Mouse (Mus musculus) large intestine, adult 2 months (tissue): ENCODE measurements around the gene Larp1. TPM values are rescaled to one million over a fixed set of nuclear protein-coding genes. Genes with fewer than 3 reads are reported as not detected.
"Not testable (repeated sequence)": the region's sequence is repeated elsewhere in the genome, so short reads cannot be mapped to it uniquely, and the experiment has no call there.

Source experiments
- DNase-seq: peaks from one replicate; pipeline ENCODE4 v3.0.0-alpha.2; 2012; ENCODE audit warnings: low read depth, low spot score
- WGBS: fragments of 180-500 bp; shearing (Covaris S2); methylation state at CpG from one replicate; pipeline ENCODE4 v1.1.7; 2018; 5-methylcytosine and 5-hydroxymethylcytosine counted together
- polyA plus RNA-seq: library from polyadenylated mRNA; depleted of rRNA; stranded (reverse); fragments of >200 nt; gene quantifications from 2 replicates; pipeline ENCODE4 v1.2.3, GENCODE M21; 2012; rRNA removed

The Larp1 gene
- polyA plus RNA-seq, 1 experiment = 34.5 TPM

DNA sequence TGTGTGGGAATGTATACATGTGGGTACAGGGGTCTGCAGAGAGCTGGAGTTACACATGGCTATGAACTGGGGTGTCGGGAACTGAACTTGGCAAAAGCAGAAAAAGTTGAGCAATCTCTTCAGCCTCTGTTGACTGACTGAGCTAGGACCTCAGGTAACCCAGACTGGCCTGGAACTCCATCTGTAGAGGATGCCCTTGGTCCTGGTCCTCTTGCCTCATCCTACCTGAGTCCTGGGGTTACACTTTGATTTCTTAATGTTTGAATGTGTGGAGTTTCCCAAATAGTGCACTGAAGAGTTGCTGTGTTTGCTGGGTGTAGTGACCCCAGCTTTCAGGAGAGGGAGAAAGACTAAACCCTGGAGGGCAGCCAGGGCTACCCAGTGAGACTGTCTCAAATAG lies 86.7 kb downstream of the Larp1 start:
- 39% methylated on average over 1 of the region's 1 CpGs for WGBS
- no peak for DNase-seq

DNA sequence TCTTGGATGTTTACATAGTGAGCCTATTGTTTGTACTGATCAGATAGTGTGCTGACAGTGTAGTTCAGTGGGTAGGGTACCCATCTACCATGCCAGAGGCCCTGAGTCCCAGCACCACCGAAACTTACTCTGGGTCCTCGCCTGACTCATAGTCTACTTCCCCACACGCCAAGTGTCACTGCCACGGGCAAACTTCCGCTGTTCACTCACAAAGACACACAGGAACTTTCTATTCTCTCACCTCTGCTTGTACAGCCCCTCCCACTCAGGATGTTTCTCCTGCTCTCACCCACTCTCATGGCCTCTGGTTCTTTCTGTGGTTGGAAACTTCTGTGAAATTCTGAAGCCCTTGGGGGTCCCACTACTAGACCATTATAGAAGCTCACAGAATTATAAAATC lies 87.3 kb downstream of the Larp1 start:
- 23% methylated on average over 5 of the region's 5 CpGs for WGBS
- no peak for DNase-seq

DNA sequence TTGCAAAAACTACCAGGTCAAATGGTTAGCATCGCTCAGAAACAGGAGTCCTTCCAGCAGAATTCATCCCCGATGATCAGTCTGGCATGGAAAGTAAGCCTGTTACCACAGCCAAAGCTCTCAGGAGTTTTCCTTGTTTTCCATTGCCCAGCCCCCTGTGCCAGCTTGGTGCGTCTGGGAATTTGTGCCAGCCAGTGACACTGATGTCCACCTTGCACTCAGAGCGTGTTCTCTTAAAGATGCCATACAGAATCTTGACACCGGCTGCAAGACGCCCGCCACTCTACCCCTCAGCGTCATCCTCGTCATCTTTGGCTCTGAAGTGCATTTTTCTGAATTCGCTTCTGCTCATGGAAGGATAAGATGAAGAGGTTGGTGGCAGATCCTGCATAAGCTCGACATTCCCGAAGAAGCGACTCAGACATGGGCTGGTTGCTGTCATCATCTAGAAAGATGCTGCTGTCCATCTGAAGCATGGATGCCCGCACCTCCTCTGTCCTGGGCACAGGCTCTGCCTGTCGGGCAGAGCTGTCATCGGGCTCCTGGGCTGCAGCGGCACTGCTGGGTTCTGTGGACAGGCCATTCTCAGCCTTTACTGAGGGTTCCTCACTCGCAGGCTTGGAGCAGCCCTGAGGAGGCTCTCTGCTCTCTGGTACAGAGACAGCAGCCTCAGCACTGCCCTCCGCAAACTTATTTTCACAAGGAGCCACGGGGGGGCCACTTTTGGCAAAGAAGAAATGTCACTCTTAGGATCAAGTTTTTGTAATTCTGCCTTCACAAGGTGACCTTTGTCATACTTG lies 88.2 kb downstream of the Larp1 start:
- WGBS = 62% methylated on average over 20 of the region's 20 CpGs

DNA sequence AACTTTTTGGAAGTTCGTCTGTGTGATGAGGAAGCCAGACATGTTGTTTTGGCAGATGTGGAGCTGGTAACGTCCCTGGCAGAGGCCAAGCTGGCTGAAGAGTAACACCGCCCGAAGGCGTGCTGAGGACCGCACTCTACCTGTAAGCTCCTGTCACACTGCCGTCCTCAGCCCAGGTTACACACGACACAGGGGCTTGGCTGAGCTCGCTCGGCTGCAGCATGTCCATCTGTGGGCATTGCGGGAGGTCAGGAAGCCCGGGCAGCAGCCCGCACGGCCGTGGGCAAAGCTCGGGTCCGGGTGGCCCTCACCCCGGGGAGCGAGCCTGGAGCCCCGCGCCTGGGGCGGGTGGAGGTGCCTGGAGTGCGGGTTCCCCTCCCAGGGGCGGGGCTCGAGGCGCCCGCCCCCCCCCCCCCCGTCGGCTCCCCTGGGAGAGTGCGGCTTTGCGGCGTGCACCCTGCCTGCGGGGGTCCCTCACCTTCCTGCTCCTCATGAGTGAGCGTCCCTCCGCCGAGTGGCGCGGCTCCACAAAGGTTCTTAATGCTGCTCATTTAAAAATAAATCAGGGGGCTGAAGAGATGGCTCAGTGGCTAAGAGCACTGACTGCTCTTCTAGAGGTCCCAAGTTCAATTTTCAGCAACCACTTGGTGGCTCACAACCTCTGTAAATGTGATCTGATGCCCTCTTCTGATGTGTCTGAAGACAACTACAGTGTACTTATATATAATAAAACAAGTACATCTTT lies 88.9 kb downstream of the Larp1 start:
- no peak for DNase-seq
- WGBS = 2% methylated on average over 35 of the region's 38 CpGs

More for the DNA sequence above, 88.2 kb downstream of the Larp1 start:
- DNase-seq = no peak

DNA sequence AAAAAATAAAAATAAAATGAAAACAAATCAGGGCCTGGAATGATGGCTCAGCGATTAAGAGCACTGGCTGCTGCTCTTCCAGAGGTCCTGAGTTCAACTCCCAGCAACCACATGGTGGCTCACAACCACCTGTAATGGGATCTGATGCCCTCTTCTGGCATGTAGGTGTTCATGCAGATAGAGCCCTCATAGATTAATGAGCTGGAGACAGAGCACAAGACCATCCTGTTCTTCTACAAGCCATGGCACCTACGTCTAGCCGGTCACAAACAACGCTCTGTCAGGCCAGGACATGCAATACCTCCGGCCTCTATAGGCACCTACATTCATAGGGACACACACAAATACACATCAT lies 89.5 kb downstream of the Larp1 start:
- DNase-seq = not testable (repeated sequence)
- 78% methylated on average over 5 of the region's 5 CpGs for WGBS

DNA sequence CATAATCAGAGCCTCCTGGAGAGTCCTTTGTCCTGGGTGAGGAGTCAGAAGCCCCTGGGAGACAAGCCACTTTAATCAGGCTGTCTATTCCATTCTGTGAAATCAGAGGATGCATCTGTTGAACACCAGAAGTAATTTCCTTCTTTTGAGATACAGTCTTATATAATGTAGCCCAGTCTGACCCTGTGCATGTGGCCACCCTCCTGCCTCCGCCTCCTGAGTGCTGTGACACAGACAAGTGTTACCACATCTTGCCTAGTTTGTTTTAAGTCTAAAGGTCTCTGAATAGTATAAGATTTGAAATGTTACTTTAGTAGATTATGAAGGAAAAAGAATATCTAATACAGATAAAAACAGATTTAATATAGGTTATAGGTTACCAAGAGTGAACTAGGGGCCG lies 91.1 kb downstream of the Larp1 start:
- WGBS = 99% methylated on average over 2 of the region's 2 CpGs
- no peak for DNase-seq

DNA sequence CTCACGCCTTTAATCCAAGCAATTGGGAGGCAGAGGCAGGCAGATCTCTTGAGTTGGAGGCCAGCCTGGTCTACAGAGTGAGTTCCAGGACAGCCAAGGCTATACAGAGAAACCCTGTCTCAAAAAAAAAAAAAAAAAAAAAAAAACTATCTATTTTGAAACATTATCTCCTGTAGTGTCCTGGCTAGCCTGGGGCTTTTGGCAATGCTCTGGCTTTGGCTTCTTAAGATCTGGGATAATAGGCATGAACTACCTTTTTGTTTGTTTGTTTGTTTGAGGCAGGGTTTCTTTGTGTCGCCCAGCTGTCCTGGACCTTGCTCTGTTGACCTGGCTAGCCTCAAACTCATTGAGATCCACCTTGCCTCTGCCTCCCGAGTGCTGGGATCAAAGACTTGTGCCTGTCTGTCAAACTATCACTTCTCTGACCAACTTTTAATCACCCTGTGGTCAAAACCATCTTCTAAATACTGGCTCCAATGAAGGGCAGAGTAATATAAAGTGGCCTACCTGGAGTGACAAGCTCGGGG lies 92.4 kb downstream of the Larp1 start:
- 81% methylated on average over 4 of the region's 4 CpGs for WGBS
- DNase-seq = no peak

DNA sequence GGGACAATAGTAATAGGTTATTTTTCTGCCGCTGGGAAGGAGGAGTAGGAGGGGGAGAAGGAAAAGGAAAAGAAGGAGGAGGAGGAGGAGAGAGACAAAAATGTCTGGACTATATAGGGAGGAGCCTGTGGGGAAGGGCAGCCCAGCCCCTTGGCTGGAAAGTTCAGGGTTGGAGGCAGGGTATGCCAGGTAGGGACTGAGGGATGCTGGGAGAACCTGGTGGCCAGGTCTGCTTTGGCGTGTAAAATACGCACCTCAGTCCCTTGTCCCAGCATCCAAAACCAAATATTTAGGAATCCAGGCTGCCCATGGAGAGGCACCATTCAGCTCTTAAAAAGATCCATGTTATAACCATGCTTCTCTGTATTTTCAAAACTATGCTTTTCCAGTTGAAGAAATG lies 93.3 kb downstream of the Larp1 start:
- WGBS = 51% methylated on average over 3 of the region's 3 CpGs
- no peak for DNase-seq

DNA sequence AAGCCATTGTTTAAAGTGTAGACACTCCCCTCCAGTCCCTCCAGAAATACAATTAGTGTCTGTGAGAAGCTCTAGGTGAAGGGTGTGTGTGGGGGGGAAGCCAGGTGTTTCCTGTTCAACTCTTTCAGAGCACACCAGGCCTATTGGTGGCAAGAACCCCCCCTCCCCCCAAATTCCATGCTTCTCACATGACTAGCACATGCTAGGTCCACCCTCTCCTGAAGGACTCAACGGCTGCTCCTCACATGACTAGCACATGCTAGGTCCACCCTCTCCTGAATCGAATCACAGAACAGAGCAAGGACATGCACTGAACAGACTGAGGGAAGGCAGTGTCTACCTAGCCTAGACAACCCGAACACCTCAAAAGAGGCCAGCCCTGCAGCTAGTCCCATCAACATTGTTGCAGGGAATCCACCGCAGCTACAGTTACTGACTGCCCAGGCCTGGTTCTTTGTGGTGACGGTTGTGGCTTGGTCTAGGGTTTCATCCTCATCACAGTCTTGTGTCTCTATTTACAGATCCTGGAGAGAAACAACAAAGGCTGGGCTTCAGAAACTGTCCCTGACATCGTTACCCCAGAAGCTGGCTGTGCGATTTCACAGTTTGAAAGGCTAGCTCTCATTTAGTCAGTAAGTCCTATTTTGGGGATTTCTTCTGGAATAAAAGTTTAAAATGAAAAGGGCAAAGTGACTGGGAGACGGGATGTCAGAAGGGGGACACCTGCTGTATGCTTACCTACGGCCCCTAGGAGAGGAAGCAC lies 93.9 kb downstream of the Larp1 start:
- WGBS = 77% methylated on average over 9 of the region's 9 CpGs
- DNase-seq = no peak

DNA sequence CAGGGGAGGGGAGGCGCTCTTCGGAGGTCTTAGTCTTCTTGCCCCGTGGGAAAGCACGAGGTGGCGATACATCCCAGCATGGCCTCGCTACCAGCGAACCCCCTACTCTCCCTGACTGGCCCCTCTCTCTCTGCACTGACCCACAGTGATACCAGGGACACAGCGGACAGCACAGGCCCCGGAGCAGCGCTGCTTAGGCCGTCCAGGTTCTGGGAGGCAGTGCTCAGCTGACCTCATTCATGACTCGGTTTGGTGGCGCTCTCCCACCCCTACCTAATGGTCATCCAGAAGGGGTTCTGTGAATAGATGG lies 94.4 kb downstream of the Larp1 start:
- 68% methylated on average over 13 of the region's 13 CpGs for WGBS
- DNase-seq = no peak

DNA sequence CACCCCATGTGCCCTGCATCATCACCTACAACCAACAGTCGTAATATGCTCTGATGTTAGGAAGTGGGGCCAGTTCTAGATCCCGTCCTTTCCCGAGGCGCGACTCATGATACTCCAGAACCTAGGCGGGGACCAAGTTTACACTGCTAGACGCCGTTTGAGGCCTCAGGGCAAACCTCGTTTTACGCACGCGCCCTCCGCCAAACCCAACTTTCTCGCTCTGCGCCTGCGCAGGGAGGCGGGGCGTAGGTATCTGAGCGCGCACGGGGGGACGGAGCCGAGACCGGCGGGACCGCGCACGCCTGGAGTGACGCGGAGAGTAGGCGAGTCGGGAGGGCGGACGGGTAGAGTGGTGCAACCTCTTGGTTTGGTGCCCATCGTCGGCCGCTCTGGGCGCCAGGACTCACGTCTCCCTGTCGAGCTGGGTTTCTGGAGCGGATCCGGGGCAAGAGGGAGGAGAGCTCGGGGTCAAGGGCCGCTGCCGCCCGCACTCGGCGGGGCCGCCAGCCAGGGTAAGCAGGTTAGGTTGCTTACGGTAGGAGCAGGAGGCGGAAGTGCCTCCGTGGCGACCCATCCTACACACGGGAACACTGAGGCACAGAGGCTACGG lies 94.9 kb downstream of the Larp1 start, which contains the start of gene Cnot8:
Gene Cnot8 (plus strand): TSS at position 457 of the 610 bp plus-strand sequence.
- DNase-seq = peak; percentile 96
- under 1% methylated on average over 55 of the region's 55 CpGs for WGBS

DNA sequence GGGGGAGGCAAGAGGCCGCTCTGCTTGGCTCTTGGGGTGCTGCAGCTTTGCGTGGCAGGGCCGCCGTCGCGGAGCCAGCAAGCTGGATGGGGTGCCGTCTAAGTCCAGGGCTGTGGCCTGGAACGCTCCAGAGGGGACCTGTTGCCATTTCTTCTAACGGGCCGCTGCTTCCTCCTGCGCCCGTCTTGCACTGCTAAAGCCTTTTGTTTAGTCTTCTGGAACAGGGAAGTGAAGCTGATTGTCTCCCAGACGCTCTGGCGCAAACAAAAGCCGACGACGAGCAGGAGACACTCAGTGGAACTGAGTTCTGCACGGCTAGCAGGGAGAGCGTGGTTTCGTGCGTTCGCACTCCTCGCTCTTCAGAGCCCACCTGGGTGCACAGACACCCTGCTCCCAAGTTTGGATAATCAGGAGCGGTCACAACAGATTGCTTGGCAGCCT lies 95.5 kb downstream of the Larp1 start:
- WGBS = under 1% methylated on average over 24 of the region's 24 CpGs
- no peak for DNase-seq

DNA sequence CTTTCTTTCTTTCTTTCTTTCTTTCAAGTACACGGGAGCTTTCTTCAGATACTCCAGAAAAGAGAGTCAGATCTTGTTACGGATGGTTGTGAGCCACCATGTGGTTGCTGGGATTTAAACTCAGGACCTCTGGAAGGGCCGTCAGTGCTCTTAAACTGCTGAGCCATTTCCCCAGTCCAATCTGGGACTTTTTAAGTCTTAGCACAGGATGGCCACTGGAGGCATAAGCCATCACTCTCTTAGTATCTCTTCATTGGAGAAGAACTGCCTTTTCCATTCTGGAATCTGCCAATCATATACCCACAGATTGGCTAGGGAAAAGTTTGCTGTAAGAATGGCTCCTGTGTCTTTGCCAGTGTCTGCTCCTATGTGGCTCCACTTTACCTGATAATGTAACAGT lies 98.1 kb downstream of the Larp1 start:
- WGBS = 35% methylated on average over 3 of the region's 3 CpGs
- no peak for DNase-seq

DNA sequence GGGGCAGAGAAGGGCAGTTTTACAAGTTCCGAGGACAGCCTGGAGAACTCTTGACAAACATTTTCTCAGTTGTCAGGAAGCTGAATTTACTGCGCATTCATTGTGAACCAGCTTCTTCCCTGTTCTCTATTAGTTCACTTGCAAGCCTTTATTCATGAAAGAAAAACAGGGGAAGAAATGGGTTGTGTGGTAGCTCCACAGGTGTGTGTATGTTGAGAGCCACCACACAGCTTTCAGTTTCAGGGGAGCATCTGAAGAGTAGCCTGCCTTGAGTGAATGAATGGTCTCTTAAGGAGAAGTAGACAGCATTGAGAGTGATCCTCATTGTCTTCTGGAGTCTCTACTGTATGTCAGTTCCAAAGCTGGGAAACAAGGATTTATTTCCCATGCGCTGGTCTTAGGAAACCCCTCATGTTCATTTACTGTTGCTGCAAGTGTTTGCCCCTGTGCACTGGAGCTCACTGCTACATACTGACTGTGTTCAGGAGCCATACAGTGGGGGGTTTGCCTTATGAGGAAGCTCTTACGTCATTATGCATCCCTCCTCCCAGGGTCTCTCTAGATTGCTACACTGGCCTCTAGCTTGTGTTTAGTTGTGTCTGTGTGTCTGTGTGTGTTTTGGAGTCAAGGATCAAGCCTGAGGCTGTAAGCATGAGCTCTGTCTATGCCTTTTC lies 98.9 kb downstream of the Larp1 start:
- 74% methylated on average over 4 of the region's 4 CpGs for WGBS

More for the DNA sequence above, 98.9 kb downstream of the Larp1 start:
- DNase-seq = no peak

Other genes with a start within 250 kb of the Larp1 start
- 33.9 and 41.1 TPM in 2 replicates for gene Sap30l, start 207.4 kb upstream of the Larp1 start, polyA plus RNA-seq
- 9.5 and 10.1 TPM in 2 replicates for gene Hand1, start 176.2 kb upstream of the Larp1 start, polyA plus RNA-seq
- 0.16 and 0.29 TPM in 2 replicates for gene Gm12248, start 84.1 kb downstream of the Larp1 start, polyA plus RNA-seq
- gene Cnot8, start 95.1 kb downstream of the Larp1 start, polyA plus RNA-seq = 40.0 and 41.2 TPM in 2 replicates
- 4.7 and 6.9 TPM in 2 replicates for gene Gemin5, start 159.5 kb downstream of the Larp1 start, polyA plus RNA-seq
- 40.5 and 47.8 TPM in 2 replicates for gene Mrpl22, start 162.6 kb downstream of the Larp1 start, polyA plus RNA-seq
- gene Igtp, start 190.5 kb downstream of the Larp1 start, polyA plus RNA-seq = 41.9 and 47.9 TPM in 2 replicates
- gene Irgm2, start 190.6 kb downstream of the Larp1 start, polyA plus RNA-seq = 29.1 TPM in 2 replicates